Mouse (Mus musculus): ENCODE data around the gene Sh3glb1. TPM values are rescaled to one million over a fixed set of nuclear protein-coding genes. Genes with fewer than 3 reads are reported as not detected.

Gene Sh3glb1
- polyA plus RNA-seq, 1 experiment from 2014 or later, result 89.7 TPM

DNA sequence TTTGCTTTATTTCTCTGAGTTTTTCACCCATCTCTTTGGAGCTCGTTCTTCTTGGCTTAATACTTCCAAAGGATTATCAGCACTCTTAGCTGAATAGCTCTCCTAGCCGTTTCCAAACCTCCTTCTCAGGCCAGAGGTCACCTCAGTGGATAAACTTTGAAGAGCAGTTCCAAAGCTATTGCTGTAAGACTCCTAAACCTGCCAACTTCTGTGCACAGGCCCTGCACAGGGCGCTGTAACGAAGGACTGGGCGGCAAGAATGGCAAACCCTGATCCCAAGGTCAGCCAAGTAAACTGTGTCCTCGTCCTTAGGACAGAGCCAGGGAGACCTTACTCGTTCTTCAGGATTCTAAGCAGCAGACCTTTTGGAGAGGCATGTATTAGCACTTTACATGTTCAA is 6.0 kb downstream of the Sh3glb1 start:
- no peak for ATAC-seq (ENCODE audit: insufficient number of reproducible peaks, insufficient read depth, low FRiP score, low TSS enrichment, low read depth)
- no peaks in the 10 kb centered on the region for H3K27me3 ChIP-seq
- H3K27ac ChIP-seq, result no peak overlapping the region
- 79% methylated on average over 7 of the region's 7 CpGs for WGBS
- H3K9me3 ChIP-seq, result no peaks in the 10 kb centered on the region
- H3K9ac ChIP-seq, result no peak overlapping the region
- no peak overlapping the region for H3K4me3 ChIP-seq
- H3K4me1 ChIP-seq, result peaks cover 18% of the 10 kb centered on the region
- peaks cover 20% of the 10 kb centered on the region for H3K36me3 ChIP-seq
- H3K4me2 ChIP-seq, result no peak overlapping the region

- ATAC-seq (ENCODE audit: insufficient number of reproducible peaks, insufficient read depth, low FRiP score, low TSS enrichment, low read depth), result no peak
- Histone ChIP-seq H3K27ac (no peak overlapping the region), H3K27me3 (no peaks in the 10 kb centered on the region), H3K4me3 (no peak overlapping the region), H3K36me3 (peaks cover 30% of the 10 kb centered on the region), H3K4me1 (0 out of 2 replicates have a peak, but pooled peaks cover 5% of the 10 kb centered on the region), H3K9me3 (no peaks in the 10 kb centered on the region), H3K9ac (no peak overlapping the region), H3K4me2 (no peak overlapping the region)
- 84% methylated on average over 6 of the region's 6 CpGs for WGBS
Measured at GRCm38 (mm10) chr3:144711607-144712206, 8.4 kb downstream of the Sh3glb1 start.

DNA sequence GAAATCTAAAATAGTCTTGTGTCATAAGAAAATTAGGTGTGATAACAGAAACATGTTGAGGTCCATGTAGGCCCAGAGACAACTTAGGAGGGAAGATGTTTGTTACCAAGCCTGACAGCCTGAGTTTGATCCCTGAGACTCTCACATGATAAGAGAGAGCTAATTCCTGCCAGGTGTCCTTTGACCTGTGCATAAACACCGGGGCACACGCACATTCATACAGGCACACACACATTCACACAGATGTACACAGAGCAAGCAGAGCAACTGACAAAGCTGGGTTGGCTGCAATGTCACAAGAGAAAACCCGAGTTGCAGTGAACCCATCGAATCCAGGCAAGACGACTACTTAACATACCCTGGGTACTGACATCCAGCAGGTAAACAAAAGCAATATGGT is 11.5 kb downstream of the Sh3glb1 start:
- Histone ChIP-seq H3K4me2 (no peak overlapping the region), H3K9me3 (no peaks in the 10 kb centered on the region), H3K36me3 (peaks cover 43% of the 10 kb centered on the region), H3K27ac (no peak overlapping the region), H3K9ac (no peak overlapping the region), H3K27me3 (no peaks in the 10 kb centered on the region), H3K4me1 (no peaks in the 10 kb centered on the region), H3K4me3 (no peak overlapping the region)
- 87% methylated on average over 5 of the region's 5 CpGs for WGBS
- no peak for ATAC-seq (ENCODE audit: insufficient number of reproducible peaks, insufficient read depth, low FRiP score, low TSS enrichment, low read depth)

- H3K9me3 ChIP-seq, result no peaks in the 10 kb centered on the region
- no peak overlapping the region for H3K9ac ChIP-seq
- no peaks in the 10 kb centered on the region for H3K27me3 ChIP-seq
- no peaks in the 10 kb centered on the region for H3K4me1 ChIP-seq
- no peak overlapping the region for H3K27ac ChIP-seq
- H3K4me2 ChIP-seq, result no peak overlapping the region
- no peak for ATAC-seq (ENCODE audit: insufficient number of reproducible peaks, insufficient read depth, low FRiP score, low TSS enrichment, low read depth)
- H3K36me3 ChIP-seq, result peaks cover 42% of the 10 kb centered on the region
- H3K4me3 ChIP-seq, result no peak overlapping the region
- WGBS, result 90% methylated on average over 6 of the region's 6 CpGs
Measured at GRCm38 (mm10) chr3:144703959-144704358, 16.2 kb downstream of the Sh3glb1 start.

- H3K9me3 ChIP-seq, result no peaks in the 10 kb centered on the region
- no peak overlapping the region for H3K9ac ChIP-seq
- no peaks in the 10 kb centered on the region for H3K27me3 ChIP-seq
- no peak overlapping the region for H3K4me3 ChIP-seq
- no peak overlapping the region for H3K4me2 ChIP-seq
- H3K27ac ChIP-seq, result no peak overlapping the region
- ATAC-seq (ENCODE audit: insufficient number of reproducible peaks, insufficient read depth, low FRiP score, low TSS enrichment, low read depth), result no peak
- peaks cover 61% of the 10 kb centered on the region for H3K36me3 ChIP-seq
- 89% methylated on average over 5 of the region's 5 CpGs for WGBS
- H3K4me1 ChIP-seq, result no peaks in the 10 kb centered on the region
Measured at GRCm38 (mm10) chr3:144698790-144699433, 21.2 kb downstream of the Sh3glb1 start.

DNA sequence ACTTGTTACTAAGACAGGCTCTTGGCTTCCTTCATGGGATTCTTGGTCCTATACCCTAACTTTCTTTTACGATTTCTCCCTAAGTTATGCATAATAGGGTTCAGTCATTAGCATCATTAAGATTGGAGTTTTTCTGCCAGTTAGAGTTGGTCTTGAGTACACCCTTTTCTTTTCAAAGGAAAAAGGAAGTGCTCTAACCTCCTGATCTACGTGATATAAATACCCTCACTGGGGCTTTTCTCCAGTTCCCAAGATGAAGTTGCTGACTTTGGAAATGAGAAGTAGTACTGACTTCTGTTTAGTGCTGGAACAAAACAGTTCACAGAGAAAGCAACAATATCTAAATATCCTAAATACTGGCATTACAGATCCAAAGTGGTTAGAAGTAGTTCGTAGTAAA is 22.2 kb downstream of the Sh3glb1 start:
- H3K36me3 ChIP-seq, result peaks cover 65% of the 10 kb centered on the region
- H3K9me3 ChIP-seq, result no peaks in the 10 kb centered on the region
- H3K27ac ChIP-seq, result no peak overlapping the region
- no peak for ATAC-seq (ENCODE audit: insufficient number of reproducible peaks, insufficient read depth, low FRiP score, low TSS enrichment, low read depth)
- no peak overlapping the region for H3K4me3 ChIP-seq
- H3K4me1 ChIP-seq, result no peaks in the 10 kb centered on the region
- no peaks in the 10 kb centered on the region for H3K27me3 ChIP-seq
- H3K9ac ChIP-seq, result no peak overlapping the region
- H3K4me2 ChIP-seq, result no peak overlapping the region
- WGBS, result 89% methylated on average over 3 of the region's 3 CpGs

- Histone ChIP-seq H3K27me3 (no peaks in the 10 kb centered on the region), H3K9me3 (no peaks in the 10 kb centered on the region), H3K4me3 (no peak overlapping the region), H3K9ac (no peak overlapping the region), H3K36me3 (peaks cover 65% of the 10 kb centered on the region), H3K4me1 (no peaks in the 10 kb centered on the region), H3K27ac (no peak overlapping the region), H3K4me2 (no peak overlapping the region)
- 64% methylated on average over 5 of the region's 5 CpGs for WGBS
- ATAC-seq (ENCODE audit: insufficient number of reproducible peaks, insufficient read depth, low FRiP score, low TSS enrichment, low read depth), result no peak
Measured at GRCm38 (mm10) chr3:144697154-144697553, 23.0 kb downstream of the Sh3glb1 start.

DNA sequence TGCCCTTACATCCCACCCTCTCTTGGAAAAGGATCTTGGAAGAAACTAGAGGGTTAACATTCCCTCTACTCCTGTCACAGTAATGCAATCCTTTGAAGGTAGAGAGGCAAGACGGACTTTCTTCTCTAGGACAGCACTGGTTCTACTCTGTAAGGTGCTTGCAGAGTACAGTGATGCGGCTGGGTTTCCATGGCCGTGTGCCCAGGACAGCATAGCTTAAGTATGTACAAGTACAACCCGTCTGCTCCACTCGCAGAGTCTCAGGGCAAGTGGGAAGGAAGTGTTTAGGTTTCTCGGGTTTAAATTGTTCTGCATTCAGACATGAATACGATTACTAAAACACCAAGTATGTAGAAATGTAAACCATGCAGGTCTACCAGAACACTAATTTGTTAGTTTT is 25.2 kb downstream of the Sh3glb1 start:
- Histone ChIP-seq H3K4me2 (no peak overlapping the region), H3K4me3 (no peak overlapping the region), H3K9me3 (no peaks in the 10 kb centered on the region), H3K27ac (no peak overlapping the region), H3K36me3 (peaks cover 69% of the 10 kb centered on the region), H3K27me3 (no peaks in the 10 kb centered on the region), H3K9ac (no peak overlapping the region), H3K4me1 (no peaks in the 10 kb centered on the region)
- no peak for ATAC-seq (ENCODE audit: insufficient number of reproducible peaks, insufficient read depth, low FRiP score, low TSS enrichment, low read depth)
- 83% methylated on average over 7 of the region's 7 CpGs for WGBS

DNA sequence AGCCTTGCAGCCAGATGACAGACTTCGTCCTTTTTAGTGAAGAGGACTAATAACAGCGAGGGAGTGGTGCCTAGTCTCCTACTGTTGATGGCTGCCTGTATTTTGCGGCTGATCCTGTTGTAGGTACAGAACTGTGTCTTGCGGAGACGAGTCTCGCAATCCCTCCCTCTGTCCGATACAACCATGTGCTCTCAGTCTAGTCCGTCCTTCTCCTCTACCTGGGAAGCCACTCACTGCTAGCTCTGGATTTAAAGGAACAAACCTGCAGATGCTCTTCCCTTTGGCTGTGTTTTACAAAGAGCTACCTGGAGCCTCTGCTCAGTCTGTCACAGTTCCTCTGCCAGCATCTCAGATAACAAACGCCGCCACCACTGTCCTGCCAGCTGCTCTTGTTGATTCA is 26.1 kb downstream of the Sh3glb1 start:
- H3K36me3 ChIP-seq, result peaks cover 67% of the 10 kb centered on the region
- 93% methylated on average over 10 of the region's 10 CpGs for WGBS

GRCm38 (mm10) chr3:144692052-144692451 is 28.1 kb downstream of the Sh3glb1 start:
- no peak for ATAC-seq (ENCODE audit: insufficient number of reproducible peaks, insufficient read depth, low FRiP score, low TSS enrichment, low read depth)
- H3K4me3 ChIP-seq, result no peak overlapping the region
- H3K4me1 ChIP-seq, result no peaks in the 10 kb centered on the region
- 51% methylated on average over 3 of the region's 3 CpGs for WGBS
- H3K27ac ChIP-seq, result no peak overlapping the region
- H3K9ac ChIP-seq, result no peak overlapping the region
- H3K27me3 ChIP-seq, result no peaks in the 10 kb centered on the region
- no peaks in the 10 kb centered on the region for H3K9me3 ChIP-seq
- H3K36me3 ChIP-seq, result peaks cover 66% of the 10 kb centered on the region
- no peak overlapping the region for H3K4me2 ChIP-seq

More for the DNA sequence above, 26.1 kb downstream of the Sh3glb1 start:
- no peaks in the 10 kb centered on the region for H3K9me3 ChIP-seq
- no peak for ATAC-seq (ENCODE audit: insufficient number of reproducible peaks, insufficient read depth, low FRiP score, low TSS enrichment, low read depth)
- H3K4me1 ChIP-seq, result no peaks in the 10 kb centered on the region
- H3K4me3 ChIP-seq, result no peak overlapping the region
- no peak overlapping the region for H3K27ac ChIP-seq
- no peaks in the 10 kb centered on the region for H3K27me3 ChIP-seq
- H3K9ac ChIP-seq, result no peak overlapping the region
- H3K4me2 ChIP-seq, result no peak overlapping the region

GRCm38 (mm10) chr3:144689236-144689635 is 30.9 kb downstream of the Sh3glb1 start:
- H3K9ac ChIP-seq, result no peak overlapping the region
- H3K4me3 ChIP-seq, result no peak overlapping the region
- H3K36me3 ChIP-seq, result peaks cover 47% of the 10 kb centered on the region
- ATAC-seq (ENCODE audit: insufficient number of reproducible peaks, insufficient read depth, low FRiP score, low TSS enrichment, low read depth), result peak; percentile 73; the same call in 1 of the 2 replicates
- H3K4me1 ChIP-seq, result no peaks in the 10 kb centered on the region
- 15% methylated on average over 11 of the region's 11 CpGs for WGBS
- no peak overlapping the region for H3K27ac ChIP-seq
- H3K27me3 ChIP-seq, result no peaks in the 10 kb centered on the region
- no peak overlapping the region for H3K4me2 ChIP-seq
- H3K9me3 ChIP-seq, result no peaks in the 10 kb centered on the region

- peaks cover 38% of the 10 kb centered on the region for H3K36me3 ChIP-seq
- H3K27me3 ChIP-seq, result no peaks in the 10 kb centered on the region
- WGBS, result 85% methylated on average over 8 of the region's 8 CpGs
- H3K4me3 ChIP-seq, result no peak overlapping the region
- no peak overlapping the region for H3K9ac ChIP-seq
- no peaks in the 10 kb centered on the region for H3K4me1 ChIP-seq
- H3K27ac ChIP-seq, result no peak overlapping the region
- ATAC-seq (ENCODE audit: insufficient number of reproducible peaks, insufficient read depth, low FRiP score, low TSS enrichment, low read depth), result no peak
- no peak overlapping the region for H3K4me2 ChIP-seq
- H3K9me3 ChIP-seq, result no peaks in the 10 kb centered on the region
Measured at GRCm38 (mm10) chr3:144688284-144688683, 31.9 kb downstream of the Sh3glb1 start.

Data from embryonic facial prominence, embryonic 13.5 days (tissue).